Mouse (Mus musculus): ENCODE measurements around the gene Dgkd. TPM values are rescaled to one million over a fixed set of nuclear protein-coding genes. Genes with fewer than 3 reads are reported as not detected.

Dgkd gene
- polyA plus RNA-seq (2015; fragmentation: Nextera tagmentation; extraction: Ambion mirVana) = 22.6 and 25.0 TPM in 2 replicates

GRCm38 (mm10) chr1:87852892-87853600 lies at the start of gene Dgkd:
TSS of gene Dgkd (plus strand) at chr1:87853287.
- Histone ChIP-seq H3K27me3 (ENCODE audit: control insufficient read depth, insufficient read depth, low read length) (no peaks in the 10 kb centered on the region), H3K9ac (ENCODE audit: low read length) (peak within 1 kb of the TSS; percentile 93), H3K9me3 (replicated peaks; ENCODE audit: control insufficient read depth, low read length) (no peaks in the 10 kb centered on the region), H3K4me3 (ENCODE audit: low read length) (peak within 1 kb of the TSS; percentile 88), H3K36me3 (ENCODE audit: control insufficient read depth, insufficient read depth) (no peaks in the 10 kb centered on the region), H3K4me2 (ENCODE audit: low read depth, low read length) (peak within 1 kb of the TSS; percentile 96), H3K27ac (ENCODE audit: low read length) (peak within 1 kb of the TSS; percentile 65), H3K4me1 (ENCODE audit: control insufficient read depth, insufficient read depth, low read length) (peaks cover 35% of the 10 kb centered on the region)
- peak; percentile 97 for ATAC-seq (replicated peaks; ENCODE audit: extremely low read depth, insufficient read depth, low FRiP score)
- 1% methylated on average over 72 of the region's 74 CpGs for WGBS

DNA sequence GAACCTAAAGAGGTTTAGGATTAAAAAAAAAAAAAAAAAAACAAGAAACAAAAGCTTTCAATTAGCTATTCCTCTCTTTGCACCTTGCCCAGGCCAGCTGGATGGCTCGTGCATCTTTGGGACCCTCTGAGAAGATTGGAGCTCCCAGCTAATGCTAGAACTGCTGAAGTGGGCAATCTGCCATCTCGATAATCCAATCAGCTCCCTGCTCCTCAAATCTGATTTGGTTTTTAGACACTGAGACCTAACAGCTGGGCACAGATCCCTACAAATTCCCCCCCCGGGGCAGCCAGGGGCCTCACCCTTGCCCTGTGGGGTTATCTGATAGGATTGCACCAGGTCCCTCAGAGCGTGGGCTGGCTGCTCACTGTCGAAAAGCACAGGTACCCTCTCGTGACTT lies 49.5 kb upstream of the Dgkd start, which contains the start of gene Sag:
Gene Sag (plus strand): TSS at position 105 of the 400 bp plus-strand sequence.
- no peak within 1 kb of the TSS for H3K4me3 ChIP-seq (ENCODE audit: low read length)
- no peaks in the 10 kb centered on the region for H3K27me3 ChIP-seq (ENCODE audit: control insufficient read depth, insufficient read depth, low read length)
- H3K9ac ChIP-seq (ENCODE audit: low read length) = no peak within 1 kb of the TSS
- H3K27ac ChIP-seq (ENCODE audit: low read length) = no peak within 1 kb of the TSS
- no peaks in the 10 kb centered on the region for H3K9me3 ChIP-seq (replicated peaks; ENCODE audit: control insufficient read depth, low read length)
- no peak for ATAC-seq (replicated peaks; ENCODE audit: extremely low read depth, insufficient read depth, low FRiP score)
- no peaks in the 10 kb centered on the region for H3K4me1 ChIP-seq (ENCODE audit: control insufficient read depth, insufficient read depth, low read length)
- H3K36me3 ChIP-seq (ENCODE audit: control insufficient read depth, insufficient read depth) = no peaks in the 10 kb centered on the region
- WGBS = 61% methylated on average over 6 of the region's 6 CpGs
- no peak within 1 kb of the TSS for H3K4me2 ChIP-seq (ENCODE audit: low read depth, low read length)

- Histone ChIP-seq H3K9me3 (replicated peaks; ENCODE audit: control insufficient read depth, low read length) (no peaks in the 10 kb centered on the region), H3K4me2 (ENCODE audit: low read depth, low read length) (no peak overlapping the region), H3K27ac (ENCODE audit: low read length) (no peak overlapping the region), H3K4me3 (ENCODE audit: low read length) (no peak overlapping the region), H3K4me1 (ENCODE audit: control insufficient read depth, insufficient read depth, low read length) (no peaks in the 10 kb centered on the region), H3K9ac (ENCODE audit: low read length) (no peak overlapping the region), H3K36me3 (ENCODE audit: control insufficient read depth, insufficient read depth) (no peaks in the 10 kb centered on the region), H3K27me3 (ENCODE audit: control insufficient read depth, insufficient read depth, low read length) (no peaks in the 10 kb centered on the region)
- ATAC-seq (replicated peaks; ENCODE audit: extremely low read depth, insufficient read depth, low FRiP score) = no peak; the same call in 1 of the 2 replicates
- 86% methylated on average over 1 of the region's 1 CpGs for WGBS
Measured at GRCm38 (mm10) chr1:87807751-87808150, 45.3 kb upstream of the Dgkd start.

- Histone ChIP-seq H3K9me3 (replicated peaks; ENCODE audit: control insufficient read depth, low read length) (no peaks in the 10 kb centered on the region), H3K27me3 (ENCODE audit: control insufficient read depth, insufficient read depth, low read length) (no peaks in the 10 kb centered on the region), H3K36me3 (ENCODE audit: control insufficient read depth, insufficient read depth) (no peaks in the 10 kb centered on the region), H3K4me2 (ENCODE audit: low read depth, low read length) (no peak overlapping the region), H3K9ac (ENCODE audit: low read length) (no peak overlapping the region), H3K4me3 (ENCODE audit: low read length) (no peak overlapping the region), H3K4me1 (ENCODE audit: control insufficient read depth, insufficient read depth, low read length) (0 out of 2 replicates have a peak, but pooled peaks cover 5% of the 10 kb centered on the region), H3K27ac (ENCODE audit: low read length) (no peak overlapping the region)
- WGBS = 79% methylated on average over 7 of the region's 7 CpGs
- ATAC-seq (replicated peaks; ENCODE audit: extremely low read depth, insufficient read depth, low FRiP score) = no peak
Measured at GRCm38 (mm10) chr1:87811391-87811790, 41.7 kb upstream of the Dgkd start.

GRCm38 (mm10) chr1:87812061-87812460 lies 41.0 kb upstream of the Dgkd start:
- no peaks in the 10 kb centered on the region for H3K27me3 ChIP-seq (ENCODE audit: control insufficient read depth, insufficient read depth, low read length)
- no peak overlapping the region for H3K9ac ChIP-seq (ENCODE audit: low read length)

GRCm38 (mm10) chr1:87813155-87813554 lies 39.9 kb upstream of the Dgkd start:
- H3K4me3 ChIP-seq (ENCODE audit: low read length) = no peak overlapping the region
- no peak overlapping the region for H3K27ac ChIP-seq (ENCODE audit: low read length)
- H3K4me2 ChIP-seq (ENCODE audit: low read depth, low read length) = no peak overlapping the region
- ATAC-seq (replicated peaks; ENCODE audit: extremely low read depth, insufficient read depth, low FRiP score) = no peak
- no peaks in the 10 kb centered on the region for H3K27me3 ChIP-seq (ENCODE audit: control insufficient read depth, insufficient read depth, low read length)
- H3K9me3 ChIP-seq (replicated peaks; ENCODE audit: control insufficient read depth, low read length) = no peaks in the 10 kb centered on the region
- 0 out of 2 replicates have a peak, but pooled peaks cover 5% of the 10 kb centered on the region for H3K4me1 ChIP-seq (ENCODE audit: control insufficient read depth, insufficient read depth, low read length)
- 68% methylated on average over 6 of the region's 6 CpGs for WGBS
- no peak overlapping the region for H3K9ac ChIP-seq (ENCODE audit: low read length)
- no peaks in the 10 kb centered on the region for H3K36me3 ChIP-seq (ENCODE audit: control insufficient read depth, insufficient read depth)

More at GRCm38 (mm10) chr1:87812061-87812460, 41.0 kb upstream of the Dgkd start:
- 73% methylated on average over 10 of the region's 10 CpGs for WGBS
- H3K4me3 ChIP-seq (ENCODE audit: low read length) = no peak overlapping the region
- no peaks in the 10 kb centered on the region for H3K36me3 ChIP-seq (ENCODE audit: control insufficient read depth, insufficient read depth)
- H3K4me1 ChIP-seq (ENCODE audit: control insufficient read depth, insufficient read depth, low read length) = 0 out of 2 replicates have a peak, but pooled peaks cover 5% of the 10 kb centered on the region
- no peak overlapping the region for H3K4me2 ChIP-seq (ENCODE audit: low read depth, low read length)
- H3K27ac ChIP-seq (ENCODE audit: low read length) = no peak overlapping the region
- no peaks in the 10 kb centered on the region for H3K9me3 ChIP-seq (replicated peaks; ENCODE audit: control insufficient read depth, low read length)
- no peak for ATAC-seq (replicated peaks; ENCODE audit: extremely low read depth, insufficient read depth, low FRiP score)

- Histone ChIP-seq H3K9me3 (replicated peaks; ENCODE audit: control insufficient read depth, low read length) (no peaks in the 10 kb centered on the region), H3K36me3 (ENCODE audit: control insufficient read depth, insufficient read depth) (no peaks in the 10 kb centered on the region), H3K4me1 (ENCODE audit: control insufficient read depth, insufficient read depth, low read length) (0 out of 2 replicates have a peak, but pooled peaks cover 5% of the 10 kb centered on the region), H3K9ac (ENCODE audit: low read length) (no peak overlapping the region), H3K4me2 (ENCODE audit: low read depth, low read length) (no peak overlapping the region), H3K4me3 (ENCODE audit: low read length) (no peak overlapping the region), H3K27me3 (ENCODE audit: control insufficient read depth, insufficient read depth, low read length) (no peaks in the 10 kb centered on the region), H3K27ac (ENCODE audit: low read length) (no peak overlapping the region)
- no peak for ATAC-seq (replicated peaks; ENCODE audit: extremely low read depth, insufficient read depth, low FRiP score)
- WGBS = 74% methylated on average over 7 of the region's 7 CpGs
Measured at GRCm38 (mm10) chr1:87813681-87814080, 39.4 kb upstream of the Dgkd start.

DNA sequence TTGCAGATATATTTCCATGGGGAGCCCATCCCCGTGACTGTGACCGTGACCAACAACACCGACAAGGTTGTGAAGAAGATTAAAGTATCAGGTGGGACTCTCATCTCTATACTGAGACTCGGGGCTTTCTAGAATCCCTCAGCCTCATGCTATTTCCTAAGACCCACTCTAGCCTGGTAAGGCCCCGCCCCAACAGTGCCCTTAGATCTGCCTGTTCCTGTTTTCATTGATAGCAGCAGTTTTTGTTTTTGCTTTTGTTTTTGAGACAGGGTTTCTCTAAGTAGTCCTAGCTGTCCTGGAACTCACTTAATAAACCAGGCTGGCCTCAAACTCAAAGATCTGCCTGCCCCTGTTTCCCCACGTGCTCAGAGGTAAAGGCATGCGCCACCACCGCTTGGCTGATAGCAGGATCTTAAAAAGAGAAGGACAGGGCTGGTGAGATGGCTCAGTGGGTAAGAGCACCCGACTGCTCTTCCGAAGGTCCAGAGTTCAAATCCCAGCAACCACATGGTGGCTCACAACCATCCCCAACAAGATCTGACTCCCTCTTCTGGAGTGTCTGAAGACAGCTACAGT lies 28.6 kb upstream of the Dgkd start:
- H3K9ac ChIP-seq (ENCODE audit: low read length) = no peak overlapping the region
- peaks cover 5% of the 10 kb centered on the region for H3K4me1 ChIP-seq (ENCODE audit: control insufficient read depth, insufficient read depth, low read length)
- H3K27ac ChIP-seq (ENCODE audit: low read length) = no peak overlapping the region
- no peaks in the 10 kb centered on the region for H3K36me3 ChIP-seq (ENCODE audit: control insufficient read depth, insufficient read depth)
- H3K9me3 ChIP-seq (replicated peaks; ENCODE audit: control insufficient read depth, low read length) = no peaks in the 10 kb centered on the region
- no peak overlapping the region for H3K4me2 ChIP-seq (ENCODE audit: low read depth, low read length)
- H3K27me3 ChIP-seq (ENCODE audit: control insufficient read depth, insufficient read depth, low read length) = no peaks in the 10 kb centered on the region
- ATAC-seq (replicated peaks; ENCODE audit: extremely low read depth, insufficient read depth, low FRiP score) = no peak
- WGBS = 90% methylated on average over 10 of the region's 10 CpGs
- no peak overlapping the region for H3K4me3 ChIP-seq (ENCODE audit: low read length)

DNA sequence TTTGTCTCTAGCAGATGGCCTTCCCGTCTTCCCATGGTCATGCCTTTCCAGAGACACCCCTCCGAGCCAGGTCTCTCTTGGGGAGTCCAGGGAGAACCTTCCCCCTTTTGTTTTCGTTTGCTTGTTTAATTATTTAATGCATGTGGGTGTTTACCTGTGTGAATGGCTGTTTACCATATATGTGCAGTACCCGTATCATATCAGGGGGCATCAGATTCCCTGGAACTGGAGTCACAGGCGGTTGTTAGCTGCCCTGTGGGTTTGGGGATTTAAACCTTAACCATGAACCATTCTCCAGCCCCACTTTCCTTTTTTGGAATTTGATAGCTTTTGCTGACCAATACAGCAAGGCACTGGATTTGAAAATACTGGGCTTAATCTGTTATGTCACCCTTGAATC lies 27.8 kb upstream of the Dgkd start:
- Histone ChIP-seq H3K9ac (ENCODE audit: low read length) (no peak overlapping the region), H3K4me1 (ENCODE audit: control insufficient read depth, insufficient read depth, low read length) (peaks cover 6% of the 10 kb centered on the region), H3K4me3 (ENCODE audit: low read length) (no peak overlapping the region), H3K27ac (ENCODE audit: low read length) (no peak overlapping the region), H3K4me2 (ENCODE audit: low read depth, low read length) (no peak overlapping the region), H3K27me3 (ENCODE audit: control insufficient read depth, insufficient read depth, low read length) (no peaks in the 10 kb centered on the region), H3K9me3 (replicated peaks; ENCODE audit: control insufficient read depth, low read length) (no peaks in the 10 kb centered on the region), H3K36me3 (ENCODE audit: control insufficient read depth, insufficient read depth) (no peaks in the 10 kb centered on the region)
- no peak for ATAC-seq (replicated peaks; ENCODE audit: extremely low read depth, insufficient read depth, low FRiP score)
- WGBS = 85% methylated on average over 5 of the region's 5 CpGs

All from heart, embryonic 16.5 days (tissue).